Mouse (Mus musculus) Patski (cell line): Measurements from ENCODE around the gene Slc4a7. TPM values are rescaled to one million over a fixed set of nuclear protein-coding genes. Genes with fewer than 3 reads are reported as not detected.

Experiments
- ATAC-seq: fragments of 100-300 bp; one replicate; pipeline ENCODE4 v1.8.0; 2021
- CTCF ChIA-PET: fragments of 350-600 bp; sonication (Branson Sonifier 250); formaldehyde crosslinking; loops from one replicate; lab custom pipeline; 2022; ENCODE audit warnings: inconsistent platforms; lab: Charles Lee
- POLR2A ChIA-PET: fragments of 350-600 bp; sonication (Branson Sonifier 250); formaldehyde crosslinking; loops from one replicate; lab custom pipeline; 2022; ENCODE audit warnings: antibody characterized with exemption, inconsistent platforms; lab: Charles Lee
- DNase-seq: peaks from one replicate; pipeline ENCODE4 v3.0.0-alpha.2; 2011; ENCODE audit warnings: low read depth, low spot score
- H3K27me3 ChIP-seq: fragments of 371-371 bp; one replicate; pipeline ENCODE4 v1.5.1; 2021
- CTCF ChIP-seq: fragments of 100-300 bp; IDR thresholded peaks from one replicate; pipeline ENCODE4 v1.5.1; 2021
- in situ Hi-C: fragments of 300-500 bp; cut with MboI; formaldehyde crosslinking; loops from 3 replicates; pipeline ENCODE4 v1.11.1; 2018; ENCODE audit warnings: low pct_unique_long_range_greater_than_20kb, mixed read lengths
- polyA plus RNA-seq: library from polyadenylated mRNA; unstranded; gene quantifications from one replicate; pipeline ENCODE4 v1.2.3, GENCODE M21; 2021

Gene Slc4a7
- 18.8 TPM for polyA plus RNA-seq

DNA sequence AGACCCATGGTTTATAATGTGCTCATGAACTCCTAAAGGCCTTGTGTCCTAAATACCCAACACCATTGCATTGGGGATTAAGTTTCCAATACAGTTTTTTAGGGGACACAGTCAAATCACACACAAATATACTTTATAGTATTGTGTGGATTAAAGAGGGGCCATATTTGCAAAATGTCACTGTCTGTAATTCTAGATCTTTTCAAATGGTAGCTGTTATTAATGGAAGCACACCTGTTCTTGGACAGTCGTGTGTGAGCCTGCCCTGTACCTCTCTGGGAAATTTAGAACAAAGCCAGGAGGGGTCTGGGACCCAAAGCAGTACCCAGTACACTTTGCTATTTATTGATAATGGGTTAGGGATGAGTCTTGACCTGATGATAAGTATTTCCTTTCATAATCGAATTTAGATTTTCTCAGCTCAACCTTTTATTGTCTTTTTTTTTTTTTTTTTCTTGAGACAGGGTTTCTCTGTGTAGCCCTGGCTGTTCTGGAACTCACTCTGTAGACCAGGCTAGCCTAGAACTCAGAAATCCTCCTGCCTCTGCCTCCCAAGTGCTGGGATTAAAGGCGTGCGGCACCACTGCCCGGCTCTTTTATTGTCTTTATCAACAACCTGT, at the start of gene Slc4a7:
TSS of gene Slc4a7 (plus strand) at position 570 of the 620 bp plus-strand sequence.
- no peak for TF ChIP-seq CTCF
- no peak for ATAC-seq
- ChIA-PET POLR2A (interaction anchor here (0.7 kb wide), 1 partner anchor 163 kb away, joined by 3 read pairs; no protein-coding TSS in a partner anchor), CTCF (no interaction called here)
- no peaks in the 10 kb centered on the region for H3K27me3 ChIP-seq
- in situ Hi-C loops: no loop called here
- DNase-seq: no peak

DNA sequence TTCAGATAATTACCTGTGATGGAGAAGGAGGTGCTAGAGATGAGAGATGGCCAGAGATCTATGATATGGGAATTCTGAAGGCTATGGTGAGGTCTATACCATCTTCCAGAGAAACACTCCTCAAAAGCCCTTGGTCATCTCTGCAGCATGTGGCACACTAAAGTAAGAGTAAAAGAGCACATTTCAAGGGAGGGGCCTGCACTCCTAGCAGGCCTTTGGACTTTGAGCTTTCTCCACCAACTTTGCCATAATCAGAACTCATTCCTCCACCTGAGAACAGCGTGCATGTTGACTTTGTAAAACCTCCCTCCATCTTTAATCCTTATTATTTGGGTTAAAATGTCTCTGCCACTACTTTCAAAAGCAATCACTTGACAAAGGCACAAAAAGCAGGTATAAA, 31.5 kb upstream of the Slc4a7 start:
- H3K27me3 ChIP-seq: no peaks in the 10 kb centered on the region
- DNase-seq: no peak
- TF ChIP-seq CTCF: no peak
- in situ Hi-C loops: no loop called here
- ChIA-PET CTCF (no interaction called here), POLR2A (no interaction called here)
- ATAC-seq: no peak

- TF ChIP-seq CTCF: no peak
- in situ Hi-C loops: no loop called here
- H3K27me3 ChIP-seq: no peaks in the 10 kb centered on the region
- ChIA-PET CTCF (no interaction called here), POLR2A (no interaction called here)
- ATAC-seq (no peak), DNase-seq (no peak)
These were observed 20.5 kb upstream of the Slc4a7 start for GRCm38 (mm10) chr14:14681611-14682010.

- DNase-seq (no peak), ATAC-seq (no peak)
- in situ Hi-C loops: no loop called here
- no peak for TF ChIP-seq CTCF
- ChIA-PET CTCF (no interaction called here), POLR2A (no interaction called here)
- no peaks in the 10 kb centered on the region for H3K27me3 ChIP-seq
These were observed 17.3 kb upstream of the Slc4a7 start for GRCm38 (mm10) chr14:14684771-14685170.

GRCm38 (mm10) chr14:14686101-14686551, 16.0 kb upstream of the Slc4a7 start:
- DNase-seq (no peak), ATAC-seq (no peak)
- in situ Hi-C loops: no loop called here
- no peak for TF ChIP-seq CTCF
- ChIA-PET CTCF (no interaction called here), POLR2A (no interaction called here)
- H3K27me3 ChIP-seq: no peaks in the 10 kb centered on the region

DNA sequence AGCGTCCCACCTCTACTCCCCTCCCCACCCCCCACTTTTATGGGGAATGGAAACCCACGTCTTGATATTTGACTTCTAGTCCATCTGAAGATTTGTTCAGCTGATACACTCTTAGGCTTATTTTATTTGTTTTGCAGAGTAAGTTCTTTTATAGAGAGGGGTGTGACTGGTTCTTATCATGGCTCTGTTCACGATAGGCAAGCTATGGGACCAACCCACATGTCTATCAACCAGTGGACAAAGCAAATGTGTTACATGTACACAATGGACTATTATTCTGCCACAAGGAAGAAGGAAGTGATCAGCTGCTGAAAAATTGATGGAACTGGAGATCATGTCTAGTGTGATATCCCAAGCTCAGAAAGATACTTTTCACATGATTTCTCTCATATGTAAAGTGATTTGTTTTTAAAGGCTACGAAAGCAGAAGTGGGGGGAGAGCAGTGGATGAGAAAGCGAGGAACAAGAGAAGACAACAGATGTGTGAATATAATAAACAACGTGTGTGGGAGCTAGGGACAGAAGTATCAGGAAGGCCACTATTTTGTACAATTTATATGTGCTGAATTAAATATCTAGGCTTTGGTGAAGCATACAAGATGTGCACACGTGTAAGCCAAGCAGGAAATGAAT, 14.7 kb upstream of the Slc4a7 start:
- in situ Hi-C loops: no loop called here
- ChIA-PET CTCF (no interaction called here), POLR2A (no interaction called here)
- no peaks in the 10 kb centered on the region for H3K27me3 ChIP-seq
- no peak for TF ChIP-seq CTCF
- no peak for DNase-seq
- no peak for ATAC-seq

GRCm38 (mm10) chr14:14702399-14703345, 593 bp downstream of the Slc4a7 start:
- ChIA-PET CTCF (no interaction called here), POLR2A (interaction anchor here (0.7 kb wide), 1 partner anchor 162 kb away, joined by 3 read pairs; no protein-coding TSS in a partner anchor)
- no peaks in the 10 kb centered on the region for H3K27me3 ChIP-seq
- DNase-seq (peak; percentile 73), ATAC-seq (peak; percentile 95)
- TF ChIP-seq CTCF: no peak
- in situ Hi-C loops: no loop called here

DNA sequence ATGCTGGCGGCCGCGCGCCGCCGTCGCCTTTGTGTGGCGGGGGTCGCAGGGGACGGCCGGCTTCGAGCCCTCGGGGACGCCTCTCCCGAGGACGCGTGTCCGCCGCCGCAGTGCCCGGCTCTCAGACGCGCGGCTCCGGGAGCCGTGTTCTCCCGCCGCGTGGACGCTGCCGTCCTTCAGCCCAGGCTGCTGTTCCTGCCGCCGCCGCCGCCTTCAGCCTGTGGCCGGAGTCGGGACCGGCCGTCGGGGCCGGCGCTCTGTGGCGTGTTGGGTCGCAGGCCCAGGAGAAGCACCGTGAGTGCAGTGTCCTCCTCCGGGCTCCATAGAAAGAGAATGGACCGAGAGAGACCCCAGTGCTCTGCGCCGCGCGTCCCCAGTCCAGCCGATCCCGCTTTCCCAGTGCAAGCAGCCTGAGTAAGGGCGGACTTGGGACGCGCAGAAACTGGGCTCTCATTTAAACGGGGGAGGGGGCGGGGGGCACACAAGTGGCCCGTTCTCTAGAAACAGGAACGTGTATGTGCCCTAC, 1.3 kb downstream of the Slc4a7 start:
- TF ChIP-seq CTCF: no peak
- CTCF ChIA-PET: no interaction called here
- no peak for DNase-seq

DNA sequence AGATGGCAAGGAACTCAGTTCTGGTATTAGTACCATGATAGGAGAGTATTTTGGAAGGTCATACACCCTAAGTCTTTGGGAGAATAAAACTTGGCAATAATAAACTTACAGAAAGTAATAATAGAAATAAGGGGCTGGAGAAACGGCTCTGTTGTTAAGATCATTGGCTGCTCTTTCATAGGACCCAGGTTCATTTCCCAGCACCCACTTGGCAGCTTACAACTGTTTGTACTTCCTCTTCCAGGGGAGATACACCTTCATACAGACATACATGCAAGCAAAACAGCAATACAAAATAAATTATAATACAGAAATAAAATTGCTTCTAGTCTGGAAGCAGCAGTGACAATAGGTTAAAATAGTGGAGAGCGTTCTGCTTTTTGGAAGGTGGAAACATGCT, 2.6 kb downstream of the Slc4a7 start:
- H3K27me3 ChIP-seq: no peaks in the 10 kb centered on the region
- ATAC-seq: no peak
- in situ Hi-C loops: no loop called here
- DNase-seq: no peak
- POLR2A ChIA-PET: no interaction called here
- CTCF ChIA-PET: interaction anchor here (0.8 to 1.0 kb wide), 2 partner anchors 10 to 15 kb away, joined by 3 read pairs; no protein-coding TSS in a partner anchor
- no peak for TF ChIP-seq CTCF

More for the DNA sequence above, 1.3 kb downstream of the Slc4a7 start:
- POLR2A ChIA-PET: no interaction called here
- in situ Hi-C loops: no loop called here
- H3K27me3 ChIP-seq: no peaks in the 10 kb centered on the region
- peak; percentile 81 for ATAC-seq

GRCm38 (mm10) chr14:14705126-14705525, 3.0 kb downstream of the Slc4a7 start:
- in situ Hi-C loops: no loop called here
- CTCF ChIA-PET: no interaction called here
- POLR2A ChIA-PET: no interaction called here

More at GRCm38 (mm10) chr14:14705126-14705525, 3.0 kb downstream of the Slc4a7 start:
- ATAC-seq (no peak), DNase-seq (no peak)
- no peak for TF ChIP-seq CTCF
- H3K27me3 ChIP-seq: no peaks in the 10 kb centered on the region
